Mouse (Mus musculus): ENCODE data around the gene Gabarap. TPM values are rescaled to one million over a fixed set of nuclear protein-coding genes. Genes with fewer than 3 reads are reported as not detected.

Gene Gabarap
- total RNA-seq, 1 experiment, result 70.6 TPM

GRCm38 (mm10) chr11:69992396-69992795 lies 1.5 kb downstream of the Gabarap start:
- Histone ChIP-seq H3K36me3 (ENCODE audit: control insufficient read depth, insufficient read depth, low read length, poor library complexity, severe bottlenecking) (peaks cover 6% of the 10 kb centered on the region), H3K9me3 (ENCODE audit: control insufficient read depth, insufficient read depth, low read depth, low read length) (no peaks in the 10 kb centered on the region), H3K4me3 (ENCODE audit: insufficient read depth in 1 of 2, low read depth in 1 of 2, low read length in 2 of 2, poor library complexity in 1 of 2, severe bottlenecking in 1 of 2) (no peak overlapping the region; a peak in 1 of 4 replicates), H3K4me1 (ENCODE audit: control insufficient read depth in 2 of 2, insufficient read depth in 2 of 2, low read length in 2 of 2, poor library complexity in 1 of 2) (peaks cover under 1 to 1% of the 10 kb centered on the region in 2 experiments; a peak in 2 of 4 replicates), H3K9ac (ENCODE audit: insufficient read depth, low read depth, low read length, poor library complexity, severe bottlenecking) (no peak overlapping the region), H3K27ac (ENCODE audit: insufficient read depth, low read depth, low read length, poor library complexity, severe bottlenecking) (no peak overlapping the region)
- no peak for TF ChIP-seq MAFK (IDR thresholded peaks at IDR 0.05; ENCODE audit: insufficient read depth, low read depth, low read length)
- TF ChIP-seq ZC3H11A (IDR thresholded peaks at IDR 0.05; ENCODE audit: borderline replicate concordance, low read depth, low read length), result no peak
- no peak for TF ChIP-seq ZNF384 (IDR thresholded peaks at IDR 0.05; ENCODE audit: low read depth, low read length)
- TF ChIP-seq CHD2 (IDR thresholded peaks at IDR 0.05; ENCODE audit: low read depth, low read length), result no peak
- no peak for TF ChIP-seq HCFC1 (IDR thresholded peaks at IDR 0.05; ENCODE audit: borderline replicate concordance, insufficient read depth, low read length)
- in situ Hi-C loops (cut with MboI; ENCODE audit: low sequenced_read_pairs in 2 of 2, unreplicated experiment in 2 of 2), result no loop called here
- DNase-seq (ENCODE audit: low read depth, low spot score), result no peak

GRCm38 (mm10) chr11:69992932-69993331 lies 2.0 kb downstream of the Gabarap start:
- Histone ChIP-seq H3K4me1 (ENCODE audit: control insufficient read depth in 2 of 2, insufficient read depth in 2 of 2, low read length in 2 of 2, poor library complexity in 1 of 2) (peaks cover 3 to 6% of the 10 kb centered on the region in 2 experiments; a peak in 3 of 4 replicates), H3K36me3 (ENCODE audit: control insufficient read depth, insufficient read depth, low read length, poor library complexity, severe bottlenecking) (peaks cover 7% of the 10 kb centered on the region), H3K9ac (ENCODE audit: insufficient read depth, low read depth, low read length, poor library complexity, severe bottlenecking) (no peak overlapping the region), H3K4me3 (ENCODE audit: insufficient read depth in 1 of 2, low read depth in 1 of 2, low read length in 2 of 2, poor library complexity in 1 of 2, severe bottlenecking in 1 of 2) (no peak overlapping the region), H3K27ac (ENCODE audit: insufficient read depth, low read depth, low read length, poor library complexity, severe bottlenecking) (no peak overlapping the region), H3K9me3 (ENCODE audit: control insufficient read depth, insufficient read depth, low read depth, low read length) (no peaks in the 10 kb centered on the region)
- TF ChIP-seq HCFC1 (IDR thresholded peaks at IDR 0.05; ENCODE audit: borderline replicate concordance, insufficient read depth, low read length) (no peak), CHD2 (IDR thresholded peaks at IDR 0.05; ENCODE audit: low read depth, low read length) (no peak), ZC3H11A (IDR thresholded peaks at IDR 0.05; ENCODE audit: borderline replicate concordance, low read depth, low read length) (no peak), MAFK (IDR thresholded peaks at IDR 0.05; ENCODE audit: insufficient read depth, low read depth, low read length) (no peak), ZNF384 (IDR thresholded peaks at IDR 0.05; ENCODE audit: low read depth, low read length) (no peak)
- DNase-seq (ENCODE audit: low read depth, low spot score), result no peak
- in situ Hi-C loops (cut with MboI; ENCODE audit: low sequenced_read_pairs in 2 of 2, unreplicated experiment in 2 of 2), result no loop called here

- Histone ChIP-seq H3K4me1 (ENCODE audit: control insufficient read depth in 2 of 2, insufficient read depth in 2 of 2, low read length in 2 of 2, poor library complexity in 1 of 2) (peaks cover 6 to 12% of the 10 kb centered on the region in 2 experiments; a peak in 3 of 4 replicates), H3K9ac (ENCODE audit: insufficient read depth, low read depth, low read length, poor library complexity, severe bottlenecking) (no peak overlapping the region), H3K4me3 (ENCODE audit: insufficient read depth in 1 of 2, low read depth in 1 of 2, low read length in 2 of 2, poor library complexity in 1 of 2, severe bottlenecking in 1 of 2) (peak overlapping the region in 1 of 2 experiments; percentile 95; a peak in 2 of 4 replicates), H3K27ac (ENCODE audit: insufficient read depth, low read depth, low read length, poor library complexity, severe bottlenecking) (no peak overlapping the region), H3K9me3 (ENCODE audit: control insufficient read depth, insufficient read depth, low read depth, low read length) (no peaks in the 10 kb centered on the region), H3K36me3 (ENCODE audit: control insufficient read depth, insufficient read depth, low read length, poor library complexity, severe bottlenecking) (peaks cover 23% of the 10 kb centered on the region)
- in situ Hi-C loops (cut with MboI; ENCODE audit: low sequenced_read_pairs in 2 of 2, unreplicated experiment in 2 of 2), result no loop called here
- no peak for DNase-seq (ENCODE audit: low read depth, low spot score)
- TF ChIP-seq CHD2 (IDR thresholded peaks at IDR 0.05; ENCODE audit: low read depth, low read length) (no peak), ZNF384 (IDR thresholded peaks at IDR 0.05; ENCODE audit: low read depth, low read length) (no peak), ZC3H11A (IDR thresholded peaks at IDR 0.05; ENCODE audit: borderline replicate concordance, low read depth, low read length) (no peak), MAFK (IDR thresholded peaks at IDR 0.05; ENCODE audit: insufficient read depth, low read depth, low read length) (no peak), HCFC1 (IDR thresholded peaks at IDR 0.05; ENCODE audit: borderline replicate concordance, insufficient read depth, low read length) (no peak)
These were observed 3.6 kb downstream of the Gabarap start for GRCm38 (mm10) chr11:69994401-69995090.

GRCm38 (mm10) chr11:69995391-69995960 lies 4.5 kb downstream of the Gabarap start, which contains the start of gene Phf23:
Gene Phf23, plus strand, starts transcription at chr11:69995777.
- TF ChIP-seq HCFC1 (IDR thresholded peaks at IDR 0.05; ENCODE audit: borderline replicate concordance, insufficient read depth, low read length), result peak; percentile 96
- TF ChIP-seq MAFK (IDR thresholded peaks at IDR 0.05; ENCODE audit: insufficient read depth, low read depth, low read length), result no peak
- TF ChIP-seq CHD2 (IDR thresholded peaks at IDR 0.05; ENCODE audit: low read depth, low read length), result no peak
- peaks cover 25% of the 10 kb centered on the region for H3K36me3 ChIP-seq (ENCODE audit: control insufficient read depth, insufficient read depth, low read length, poor library complexity, severe bottlenecking)
- H3K9me3 ChIP-seq (ENCODE audit: control insufficient read depth, insufficient read depth, low read depth, low read length), result no peaks in the 10 kb centered on the region
- peaks cover 6 to 12% of the 10 kb centered on the region in 2 experiments; a peak in 3 of 4 replicates for H3K4me1 ChIP-seq (ENCODE audit: control insufficient read depth in 2 of 2, insufficient read depth in 2 of 2, low read length in 2 of 2, poor library complexity in 1 of 2)
- peak within 1 kb of the TSS; percentile 97 for H3K9ac ChIP-seq (ENCODE audit: insufficient read depth, low read depth, low read length, poor library complexity, severe bottlenecking)
- peak; percentile 99 for DNase-seq (ENCODE audit: low read depth, low spot score)
- H3K4me3 ChIP-seq (ENCODE audit: insufficient read depth in 1 of 2, low read depth in 1 of 2, low read length in 2 of 2, poor library complexity in 1 of 2, severe bottlenecking in 1 of 2), result peak within 1 kb of the TSS; percentile 95 to 98
- in situ Hi-C loops (cut with MboI; ENCODE audit: low sequenced_read_pairs in 2 of 2, unreplicated experiment in 2 of 2), result no loop called here
- peak within 1 kb of the TSS; percentile 96 for H3K27ac ChIP-seq (ENCODE audit: insufficient read depth, low read depth, low read length, poor library complexity, severe bottlenecking)
